Mouse (Mus musculus) frontal cortex, postnatal 14 days (tissue): ENCODE data around the gene Ror2.

Experiments
- DNase-seq, 2 experiments: peaks; one replicate each; pipeline ENCODE4 v3.0.0; 2022; ENCODE audit warnings: low spot score in 2 of 2

Gene Ror2

GRCm38 (mm10) chr13:53274771-53275170, 11.2 kb downstream of the Ror2 start:
- no peak for DNase-seq

- DNase-seq: no peak
These were observed 14.3 kb downstream of the Ror2 start for GRCm38 (mm10) chr13:53271595-53271994.

- DNase-seq: no peak
These were observed 15.4 kb downstream of the Ror2 start for GRCm38 (mm10) chr13:53270549-53270948.

- no peak for DNase-seq
These were observed 17.4 kb downstream of the Ror2 start for GRCm38 (mm10) chr13:53268541-53268940.

- no peak for DNase-seq
These were observed 18.1 kb downstream of the Ror2 start for GRCm38 (mm10) chr13:53267849-53268248.

- no peak for DNase-seq
These were observed 18.8 kb downstream of the Ror2 start for GRCm38 (mm10) chr13:53267155-53267554.

GRCm38 (mm10) chr13:53266543-53266951, 19.4 kb downstream of the Ror2 start:
- DNase-seq: no peak

- DNase-seq: no peak
These were observed 21.0 kb downstream of the Ror2 start for GRCm38 (mm10) chr13:53264896-53265295.

- no peak for DNase-seq
These were observed 23.2 kb downstream of the Ror2 start for GRCm38 (mm10) chr13:53262509-53263250.

GRCm38 (mm10) chr13:53261106-53261771, 24.7 kb downstream of the Ror2 start:
- DNase-seq: no peak

- no peak for DNase-seq
These were observed 27.0 kb downstream of the Ror2 start for GRCm38 (mm10) chr13:53258943-53259342.

GRCm38 (mm10) chr13:53258497-53258896, 27.4 kb downstream of the Ror2 start:
- no peak for DNase-seq

GRCm38 (mm10) chr13:53253255-53253654, 32.7 kb downstream of the Ror2 start:
- no peak for DNase-seq

- no peak for DNase-seq
These were observed 37.1 kb downstream of the Ror2 start for GRCm38 (mm10) chr13:53248586-53249401.

GRCm38 (mm10) chr13:53248080-53248479, 37.8 kb downstream of the Ror2 start:
- no peak for DNase-seq

- no peak for DNase-seq
These were observed 38.7 kb downstream of the Ror2 start for GRCm38 (mm10) chr13:53247175-53247574.

- no peak for DNase-seq
These were observed 41.8 kb downstream of the Ror2 start for GRCm38 (mm10) chr13:53244151-53244550.

- DNase-seq: no peak
These were observed 48.5 kb downstream of the Ror2 start for GRCm38 (mm10) chr13:53237455-53237854.

- DNase-seq: no peak
These were observed 49.2 kb downstream of the Ror2 start for GRCm38 (mm10) chr13:53236434-53237401.

- DNase-seq: no peak
These were observed 50.0 kb downstream of the Ror2 start for GRCm38 (mm10) chr13:53235953-53236352.

GRCm38 (mm10) chr13:53234844-53235243, 51.1 kb downstream of the Ror2 start:
- no peak for DNase-seq
